In genomic region chr7:27574124-27574880, GRCm38 (mm10) we compare ENCODE assay signal across 18 mouse cellular contexts. TPM values are rescaled to one million over a fixed set of nuclear protein-coding genes. Genes with fewer than 3 reads are reported as not detected.
DNase-seq lines count a peak whose midpoint lies in the region; ATAC-seq and TF ChIP-seq lines count a peak whose summit lies in the region.
"Had no signal": no experiment of that assay in that cellular context is flagged by ENCODE, and none has a peak within 500 bp of the region (broad histone marks: within the 10 kb centered on the region; RNA-seq: fewer than 3 reads in every experiment).

No protein-coding gene starts in this region.

- H3K9ac ChIP-seq in ES-E14 (ENCODE audit: insufficient read depth, low read depth, low read length, poor library complexity, severe bottlenecking) = peak overlapping the region; percentile 34
- no peak overlapping the region for H3K9ac ChIP-seq in midbrain, embryonic 11.5 days (ENCODE audit: low read length)
- H3K9ac ChIP-seq: embryonic facial prominence, embryonic 13.5 days; limb, embryonic 13.5 days; liver, postnatal 0 days; midbrain, embryonic 12.5 days had no signal

- H3K36me3 ChIP-seq in ES-E14 (ENCODE audit: control insufficient read depth, insufficient read depth, low read length, poor library complexity, severe bottlenecking) = peaks cover 36% of the 10 kb centered on the region
- H3K36me3 ChIP-seq in splenic B cell, adult 2 months (ENCODE audit: control insufficient read depth, insufficient read depth, low read length, poor library complexity, severe bottlenecking) = peaks cover 1% of the 10 kb centered on the region; the same call in 1 of the 2 replicates
- H3K36me3 ChIP-seq in midbrain, embryonic 11.5 days (ENCODE audit: control insufficient read depth, insufficient read depth, low read length) = peaks cover 17% of the 10 kb centered on the region

- DNase-seq in lung, adult 18-20 months = peak; percentile 22 to 23
- DNase-seq in lung, postnatal 10 days = no peak
- DNase-seq in ES-E14 (ENCODE audit: low read depth, low spot score) = peak; percentile 59
- peak; percentile 32 for DNase-seq in splenic B cell, adult 2 months (ENCODE audit: low read depth, low spot score)
- no peak for DNase-seq in frontal cortex, postnatal 10 days (ENCODE audit: low spot score in 2 of 2)
- no peak for DNase-seq in midbrain, embryonic 11.5 days (ENCODE audit: low spot score, missing footprints)
- no peak for DNase-seq in cerebellum, adult 11-12 months
- DNase-seq: cerebellum, postnatal 25 days; heart, postnatal 4 days; kidney, postnatal 10 days; liver, postnatal 0 days; thymus, adult 2 months had no signal

- ATAC-seq in midbrain, embryonic 11.5 days (ENCODE audit: low FRiP score) = no peak
- ATAC-seq: CD4-positive, CD25-positive, alpha-beta regulatory T cell, adult 4 months; forebrain, embryonic 14.5 days; liver, postnatal 0 days had no signal

- no peaks in the 10 kb centered on the region for H3K9me3 ChIP-seq in ES-E14 (ENCODE audit: control insufficient read depth, insufficient read depth, low read depth, low read length)
- H3K9me3 ChIP-seq in midbrain, embryonic 11.5 days (ENCODE audit: control insufficient read depth, low read length) = no peaks in the 10 kb centered on the region
- H3K9me3 ChIP-seq: embryonic facial prominence, embryonic 13.5 days; limb, embryonic 13.5 days; midbrain, embryonic 12.5 days had no signal

- 87% methylated on average over 14 of the region's 14 CpGs for WGBS in bone marrow, adult 2 months
- 89% methylated on average over 14 of the region's 14 CpGs for WGBS in midbrain, embryonic 11.5 days

- H3K27ac ChIP-seq in ES-E14 (ENCODE audit: insufficient read depth, low read depth, low read length, poor library complexity, severe bottlenecking) = peak overlapping the region; percentile 65
- peak overlapping the region; percentile 47; the same call in 1 of the 2 replicates for H3K27ac ChIP-seq in bone marrow, adult 2 months (ENCODE audit: control insufficient read depth, insufficient read depth, low read depth, low read length, poor library complexity)
- H3K27ac ChIP-seq in midbrain, embryonic 11.5 days (ENCODE audit: low read depth, low read length) = no peak overlapping the region
- H3K27ac ChIP-seq: embryonic facial prominence, embryonic 13.5 days; limb, embryonic 13.5 days; midbrain, embryonic 12.5 days had no signal

- in situ Hi-C loops in ES-E14 (cut with MboI; ENCODE audit: low sequenced_read_pairs in 2 of 2, unreplicated experiment in 2 of 2) = no loop called here

- H3K4me3 ChIP-seq in ES-E14 (ENCODE audit: insufficient read depth in 1 of 2, low read depth in 1 of 2, low read length in 2 of 2, poor library complexity in 1 of 2, severe bottlenecking in 1 of 2) = peak overlapping the region in 1 of 2 experiments; percentile 30; a peak in 2 of 4 replicates
- H3K4me3 ChIP-seq in bone marrow, adult 2 months (replicated peaks; ENCODE audit: control insufficient read depth, low read depth, low read length) = no peak overlapping the region
- H3K4me3 ChIP-seq in midbrain, embryonic 11.5 days (ENCODE audit: low read depth, low read length) = no peak overlapping the region
- H3K4me3 ChIP-seq: embryonic facial prominence, embryonic 13.5 days; limb, embryonic 13.5 days; midbrain, embryonic 12.5 days had no signal

- TF ChIP-seq CTCF in bone marrow, adult 2 months (IDR thresholded peaks at IDR 0.05; ENCODE audit: control insufficient read depth, insufficient read depth, low read length) = no peak

- no peak for TF ChIP-seq POLR2A in bone marrow, adult 2 months (IDR thresholded peaks at IDR 0.05; ENCODE audit: borderline replicate concordance, control insufficient read depth, low read depth, low read length)

- H3K27me3 ChIP-seq in splenic B cell, adult 2 months (ENCODE audit: control insufficient read depth, insufficient read depth, low read length, poor library complexity, severe bottlenecking) = no peaks in the 10 kb centered on the region
- no peaks in the 10 kb centered on the region for H3K27me3 ChIP-seq in midbrain, embryonic 11.5 days (ENCODE audit: control insufficient read depth, insufficient read depth, low read length)
- H3K27me3 ChIP-seq: embryonic facial prominence, embryonic 13.5 days; limb, embryonic 13.5 days; midbrain, embryonic 12.5 days had no signal

- H3K4me1 ChIP-seq in ES-E14 (ENCODE audit: control insufficient read depth in 2 of 2, insufficient read depth in 2 of 2, low read length in 2 of 2, poor library complexity in 1 of 2) = peaks cover 12 to 21% of the 10 kb centered on the region in 2 experiments
- H3K4me1 ChIP-seq in bone marrow, adult 2 months (ENCODE audit: control insufficient read depth, insufficient read depth, low read length) = no peaks in the 10 kb centered on the region; the same call in 1 of the 2 replicates
- H3K4me1 ChIP-seq in midbrain, embryonic 11.5 days (ENCODE audit: control insufficient read depth, insufficient read depth, low read length) = no peaks in the 10 kb centered on the region
- H3K4me1 ChIP-seq: embryonic facial prominence, embryonic 13.5 days; limb, embryonic 13.5 days; midbrain, embryonic 12.5 days had no signal

- no peak overlapping the region for H3K4me2 ChIP-seq in midbrain, embryonic 11.5 days
- H3K4me2 ChIP-seq: embryonic facial prominence, embryonic 13.5 days; limb, embryonic 13.5 days; midbrain, embryonic 12.5 days had no signal

TF ChIP-seq in ES-E14, 5 proteins besides CTCF, POLR2A, EP300 and RAD21:
- no peak for TF ChIP-seq CHD2 (IDR thresholded peaks at IDR 0.05; ENCODE audit: low read depth, low read length)
- no peak for TF ChIP-seq HCFC1 (IDR thresholded peaks at IDR 0.05; ENCODE audit: borderline replicate concordance, insufficient read depth, low read length)
TF ChIP-seq in ES-E14: peak in this region for 0.

RNA-seq across cellular contexts. Expression of gene Akt2, which starts 17.1 kb away (rescaled TPM):
- total RNA-seq in ES-E14 (2012; rRNA removed) = 42.2 and 44.8 TPM in 2 replicates
- 44.5 and 71.2 TPM in 2 replicates for polyA plus RNA-seq in bone marrow, adult 2 months (2011; ENCODE audit: insufficient read depth, insufficient read length, low replicate concordance, missing spikeins)
- 62.6 and 69.0 TPM in 2 replicates for polyA plus RNA-seq in midbrain, embryonic 11.5 days (2014; fragmentation: Nextera tagmentation; extraction: Ambion mirVana)

RNA-seq across cellular contexts. Expression of gene 2310022A10Rik, which starts 21.3 kb away (rescaled TPM):
- total RNA-seq in ES-E14 (2012; rRNA removed) = 12.6 and 15.9 TPM in 2 replicates
- 8.1 and 19.0 TPM in 2 replicates for polyA plus RNA-seq in bone marrow, adult 2 months (2011; ENCODE audit: insufficient read depth, insufficient read length, low replicate concordance, missing spikeins)
- 24.6 and 26.5 TPM in 2 replicates for polyA plus RNA-seq in midbrain, embryonic 11.5 days (2014; fragmentation: Nextera tagmentation; extraction: Ambion mirVana)

RNA-seq across cellular contexts. Expression of gene Pld3, which starts 21.3 kb away (rescaled TPM):
- total RNA-seq in ES-E14 (2012; rRNA removed) = 77.9 and 128 TPM in 2 replicates
- polyA plus RNA-seq in bone marrow, adult 2 months (2011; ENCODE audit: insufficient read depth, insufficient read length, low replicate concordance, missing spikeins) = 27.9 and 52.2 TPM in 2 replicates
- 62.5 and 63.5 TPM in 2 replicates for polyA plus RNA-seq in midbrain, embryonic 11.5 days (2014; fragmentation: Nextera tagmentation; extraction: Ambion mirVana)

RNA-seq across cellular contexts. Expression of gene Hipk4, which starts 51.2 kb away (rescaled TPM):
- 1.7 and 2.1 TPM in 2 replicates for total RNA-seq in ES-E14 (2012; rRNA removed)
- polyA plus RNA-seq in bone marrow, adult 2 months (2011; ENCODE audit: insufficient read depth, insufficient read length, low replicate concordance, missing spikeins) = 0.45 and 0.77 TPM in 2 replicates
- polyA plus RNA-seq in midbrain, embryonic 11.5 days (2014; fragmentation: Nextera tagmentation; extraction: Ambion mirVana) = 0.18 and 0.21 TPM in 2 replicates

Comparison
In these comparisons a context has a peak if more than half of its experiments do, and no peak if none do; other contexts are left out.
1. DNase-seq: peak in lung, adult 18-20 months (2 of 2), ES-E14 (single experiment) and splenic B cell, adult 2 months (single experiment); none in lung, postnatal 10 days (single experiment), frontal cortex, postnatal 10 days (0 of 2), midbrain, embryonic 11.5 days (single experiment) and cerebellum, adult 11-12 months (single experiment).